Mouse (Mus musculus) spleen, postnatal 14 days (tissue): ENCODE data around the gene Lrrc28.
A peak's percentile ranks its signal among the peaks of the same experiment; 100 is the strongest.

ENCODE experiments used
- DNase-seq, 2 experiments: peaks; one replicate each; pipeline ENCODE4 v3.0.0; 2021 to 2022; ENCODE audit warnings: low spot score in 2 of 2

The Lrrc28 gene

DNA sequence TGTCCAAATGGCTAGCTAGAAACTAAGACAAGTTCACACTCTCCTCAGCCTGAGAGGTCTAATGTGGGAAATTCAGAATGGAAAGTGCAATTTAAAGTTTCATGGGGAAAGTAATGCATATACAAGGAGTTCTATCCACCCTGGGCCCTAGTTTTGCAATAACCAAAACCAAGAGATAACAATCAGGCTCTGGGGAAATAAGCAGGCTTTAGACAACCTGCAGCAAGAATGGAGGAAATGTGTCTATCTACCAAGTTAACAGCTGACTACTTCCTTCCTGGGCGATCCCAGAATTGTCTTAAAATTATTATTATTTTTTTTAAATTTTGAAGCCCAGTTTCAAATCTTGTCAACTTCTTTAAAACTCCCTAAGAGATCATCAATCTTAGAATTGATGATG lies 48.7 kb downstream of the Lrrc28 start:
- no peak for DNase-seq

DNA sequence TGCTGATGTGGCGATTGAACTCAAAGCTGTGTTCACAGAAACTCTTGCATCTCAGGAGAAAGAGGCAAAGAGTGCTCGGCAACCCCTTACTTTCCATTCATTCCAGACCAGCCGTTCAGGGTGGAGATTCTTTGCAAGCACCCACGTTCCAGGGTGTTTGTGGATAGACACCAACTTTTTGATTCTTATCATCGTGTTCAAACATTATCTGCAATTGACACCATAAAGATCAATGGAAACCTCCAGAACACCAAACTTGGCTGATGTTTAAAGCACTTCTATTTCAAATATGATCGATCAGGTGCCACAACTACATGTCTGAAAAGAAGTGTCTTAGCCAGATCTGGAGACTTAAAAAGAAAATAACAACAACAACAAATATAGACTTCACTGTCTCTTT lies 51.2 kb downstream of the Lrrc28 start:
- DNase-seq: no peak

DNA sequence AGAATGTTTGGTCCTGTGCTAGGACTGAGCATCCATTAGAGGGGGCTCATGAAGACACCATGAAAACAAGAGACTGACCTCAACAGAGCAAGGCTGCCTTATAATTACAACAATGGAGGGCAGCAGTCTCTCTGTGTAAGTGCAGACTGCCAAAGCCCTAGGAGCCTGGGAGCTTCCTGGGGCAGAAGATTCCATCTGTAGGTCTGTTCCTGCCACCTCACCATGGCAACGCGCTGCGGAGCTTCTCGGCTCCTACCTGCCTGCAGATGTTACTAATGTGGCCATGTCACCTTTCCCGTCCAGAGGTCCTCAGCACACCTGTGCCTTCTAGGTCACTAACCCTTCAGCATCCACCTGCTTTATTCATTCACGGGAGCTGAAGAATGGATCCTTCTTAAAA lies 52.4 kb downstream of the Lrrc28 start:
- DNase-seq: no peak

DNA sequence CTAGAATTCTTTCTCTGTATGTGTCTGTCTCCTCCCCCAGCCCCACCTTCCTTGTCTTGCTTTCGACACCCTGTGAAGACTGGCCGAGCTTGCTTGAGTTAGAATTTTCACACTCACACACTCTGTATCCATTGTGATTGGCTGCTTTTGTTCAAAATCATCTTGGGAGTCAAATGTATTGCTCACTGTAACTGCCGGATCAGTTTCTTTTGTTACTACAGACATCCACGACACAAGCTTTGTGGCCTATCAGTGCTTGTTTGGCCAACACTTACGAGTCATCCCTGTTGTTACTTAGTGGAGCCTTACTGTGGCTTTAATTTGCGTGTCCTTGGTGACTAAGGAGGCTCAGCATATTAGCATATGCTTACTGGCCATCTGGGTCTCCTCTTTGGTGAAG lies 56.3 kb downstream of the Lrrc28 start:
- DNase-seq: no peak

DNA sequence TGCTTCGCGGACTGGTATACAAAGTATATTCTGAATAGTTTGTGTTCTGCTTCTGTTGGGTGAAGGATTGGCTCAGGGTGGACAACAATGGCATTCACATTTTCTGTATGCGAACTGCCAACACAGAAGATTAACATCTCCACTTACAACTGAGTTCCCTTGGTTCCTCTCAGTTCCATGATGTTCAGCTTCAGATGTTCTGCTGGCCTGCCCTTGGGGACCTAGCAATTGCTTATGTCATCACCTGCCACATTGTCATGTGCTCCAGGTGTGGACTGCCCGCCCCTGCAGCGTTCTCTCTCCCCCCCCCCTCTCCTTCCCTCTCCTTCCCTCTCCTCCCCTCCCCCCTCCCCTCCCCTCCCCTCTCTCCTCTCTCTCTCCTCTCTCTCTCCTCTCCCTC lies 58.6 kb downstream of the Lrrc28 start:
- no peak for DNase-seq

DNA sequence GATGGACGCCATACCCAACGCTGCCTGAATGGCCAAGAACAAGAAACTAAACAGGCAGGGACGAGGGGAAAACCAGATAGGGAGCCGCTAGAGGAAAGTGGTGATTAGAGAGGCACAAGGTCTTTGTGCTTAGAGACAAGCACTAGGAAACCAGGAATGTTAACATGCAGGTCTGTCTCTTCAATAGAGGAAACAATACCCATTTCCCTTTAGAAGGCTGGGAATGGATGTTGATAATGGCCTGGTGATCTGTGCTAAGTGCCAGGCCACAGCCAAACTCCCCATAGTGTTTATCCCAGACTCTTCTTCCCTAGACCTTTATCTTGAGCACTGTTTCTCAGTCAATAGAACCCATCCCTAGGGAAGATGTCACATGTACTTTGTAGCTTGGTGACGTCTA lies 61.2 kb downstream of the Lrrc28 start:
- DNase-seq: no peak

DNA sequence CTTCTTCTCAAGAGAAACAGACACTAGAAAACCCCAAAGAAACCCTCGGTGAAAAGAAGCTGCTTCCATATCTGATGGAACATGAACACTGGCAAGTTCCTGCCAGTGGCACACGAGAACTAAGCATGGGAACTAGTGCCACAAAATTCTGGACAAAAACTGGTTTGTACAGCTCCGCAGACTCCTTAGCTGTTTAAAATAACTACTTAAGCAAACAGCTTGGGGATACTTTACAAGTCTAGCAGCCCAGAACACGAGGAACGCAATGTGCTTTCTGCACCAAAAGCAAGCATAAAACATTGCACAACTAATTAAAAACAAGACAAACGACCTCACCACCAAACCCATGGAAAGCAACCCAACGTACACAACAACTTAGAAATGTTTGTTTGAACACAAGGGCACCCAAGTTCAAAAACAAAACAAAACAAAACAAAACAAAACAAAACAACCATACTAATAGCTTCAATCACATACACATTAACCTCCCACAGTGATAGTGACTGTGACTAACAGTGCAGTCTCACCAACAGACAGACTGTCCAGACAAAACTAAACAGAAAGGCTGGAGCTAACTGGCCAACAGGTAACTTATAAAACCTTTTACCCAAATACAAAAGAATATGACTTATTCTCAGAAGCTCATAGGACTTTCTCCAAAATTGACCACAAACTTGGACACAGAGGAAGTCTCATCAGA lies 66.1 kb downstream of the Lrrc28 start:
- DNase-seq: no peak

DNA sequence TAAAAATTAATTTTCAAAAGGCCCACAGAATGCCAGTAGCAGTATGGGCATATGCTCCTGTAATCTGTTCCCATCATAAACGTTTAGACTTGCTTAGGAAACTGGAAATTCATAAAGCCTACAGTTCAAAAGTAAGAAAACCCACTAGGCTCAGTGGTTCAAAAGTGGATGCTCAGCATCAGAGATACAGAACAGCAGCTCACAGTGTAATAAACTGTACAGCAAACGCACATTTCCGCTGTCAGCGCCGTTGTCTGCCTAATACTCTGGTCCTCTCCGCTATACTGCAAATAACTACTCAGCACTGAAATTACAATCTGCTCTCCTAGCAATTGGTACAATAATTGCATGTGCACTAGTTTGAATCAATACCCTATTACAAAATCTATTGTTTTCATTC lies 67.0 kb downstream of the Lrrc28 start:
- no peak for DNase-seq

DNA sequence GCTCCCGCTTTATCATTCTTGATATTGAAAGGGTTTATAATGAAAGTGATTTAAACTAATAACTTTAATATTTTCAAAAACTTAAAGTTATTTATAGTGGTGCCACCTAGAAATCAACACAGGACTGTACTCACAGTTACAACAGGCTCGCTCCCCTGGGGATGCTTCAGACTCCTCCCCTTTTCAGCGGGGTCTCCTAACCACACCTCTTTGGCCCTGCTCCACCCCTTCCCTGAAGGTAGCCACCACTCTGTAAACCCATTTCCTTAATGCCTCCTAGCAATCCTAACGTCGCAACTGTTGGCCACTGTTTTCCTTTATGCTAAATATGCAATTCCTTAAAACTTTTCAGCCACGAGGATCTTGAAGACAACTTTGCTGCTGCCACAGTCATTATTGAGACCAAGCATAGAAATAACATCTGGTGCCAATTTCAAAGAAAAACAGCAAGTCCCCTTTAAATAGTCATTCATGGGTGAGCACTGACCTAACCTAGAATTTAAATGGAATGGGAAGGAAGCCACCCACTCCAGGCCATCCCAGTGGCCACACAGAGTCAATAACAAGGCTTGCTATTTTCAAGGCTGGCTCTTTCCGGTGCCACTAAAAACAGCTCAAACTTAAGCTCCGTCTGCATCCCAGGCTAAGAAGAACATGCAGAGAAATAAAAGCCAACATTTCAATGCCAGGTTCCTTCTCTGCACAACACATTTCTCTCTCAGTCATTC lies 78.4 kb downstream of the Lrrc28 start:
- DNase-seq: no peak

DNA sequence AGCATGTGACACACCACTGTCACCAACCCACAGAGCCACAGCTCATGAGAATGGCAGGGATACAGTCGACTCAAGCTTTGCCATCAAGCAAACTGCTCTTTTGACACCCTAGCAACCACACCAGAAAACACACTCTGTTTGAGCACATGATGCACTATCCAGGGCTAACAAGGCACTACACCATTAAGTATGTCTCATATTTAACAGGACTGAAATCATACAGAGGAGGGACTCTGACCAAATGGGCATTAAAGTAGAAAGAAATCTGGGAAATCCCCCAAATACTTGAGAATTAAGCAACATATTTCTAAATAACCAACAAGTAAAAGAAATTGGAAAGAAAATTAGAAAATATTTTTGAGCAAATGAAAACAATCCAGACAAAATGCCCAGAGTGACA lies 79.9 kb downstream of the Lrrc28 start:
- no peak for DNase-seq

DNA sequence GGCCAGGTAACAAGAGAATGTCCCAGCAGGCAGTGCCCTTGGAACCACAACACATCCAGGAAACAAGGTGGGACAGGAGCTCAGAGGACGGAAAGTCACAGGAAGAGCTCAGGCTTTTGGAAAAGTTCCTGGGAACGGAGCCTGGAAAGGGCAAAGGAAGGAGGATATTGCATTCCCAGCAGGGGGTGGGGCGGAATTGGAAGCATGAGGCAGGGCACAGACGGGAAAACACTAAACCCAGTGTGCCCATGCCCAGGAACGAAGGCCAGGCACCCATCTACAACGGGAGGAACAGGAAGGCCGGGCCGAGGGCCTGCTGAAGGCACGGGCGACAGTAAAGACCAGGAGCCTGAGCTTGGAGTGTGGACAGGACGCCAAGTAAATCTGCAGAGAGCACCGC lies 82.9 kb downstream of the Lrrc28 start:
- DNase-seq: no peak

DNA sequence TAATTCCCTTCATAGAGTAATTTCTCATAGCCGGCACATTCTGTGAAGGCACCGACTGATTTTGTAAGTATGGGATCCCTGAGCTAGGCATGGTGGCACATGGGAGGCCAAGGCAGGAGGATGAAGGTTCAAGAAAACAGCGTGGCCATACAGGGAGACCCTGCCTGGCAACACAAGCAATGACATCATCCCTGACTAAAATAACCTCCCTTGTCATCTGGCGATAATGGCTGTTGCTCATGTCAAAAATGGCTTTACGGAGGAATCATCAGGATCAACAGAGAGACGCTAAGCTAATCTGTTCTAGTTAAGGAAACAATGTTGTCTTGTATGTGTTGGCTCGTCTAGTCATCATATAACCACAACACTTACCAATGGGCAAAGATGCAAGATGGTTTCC lies 85.6 kb downstream of the Lrrc28 start:
- DNase-seq: no peak

DNA sequence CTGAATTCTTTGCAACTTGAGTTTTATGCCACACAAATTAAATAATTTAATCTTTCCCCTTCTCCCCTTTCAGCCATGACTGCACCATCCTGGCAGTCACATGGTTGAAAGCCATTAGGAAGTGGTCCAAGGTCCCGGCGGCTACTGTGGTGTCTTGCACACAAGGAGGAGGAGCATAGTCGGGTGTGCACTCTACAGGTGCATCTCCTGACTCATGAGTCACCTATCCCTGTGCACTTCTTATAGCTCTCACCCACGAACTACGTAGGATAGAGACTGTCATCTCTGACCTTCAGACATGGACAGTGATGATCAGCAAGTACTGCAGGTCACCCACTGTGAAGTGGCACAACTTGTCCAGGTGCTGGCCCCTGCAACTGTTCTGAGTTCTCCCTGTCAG lies 86.8 kb downstream of the Lrrc28 start:
- no peak for DNase-seq

DNA sequence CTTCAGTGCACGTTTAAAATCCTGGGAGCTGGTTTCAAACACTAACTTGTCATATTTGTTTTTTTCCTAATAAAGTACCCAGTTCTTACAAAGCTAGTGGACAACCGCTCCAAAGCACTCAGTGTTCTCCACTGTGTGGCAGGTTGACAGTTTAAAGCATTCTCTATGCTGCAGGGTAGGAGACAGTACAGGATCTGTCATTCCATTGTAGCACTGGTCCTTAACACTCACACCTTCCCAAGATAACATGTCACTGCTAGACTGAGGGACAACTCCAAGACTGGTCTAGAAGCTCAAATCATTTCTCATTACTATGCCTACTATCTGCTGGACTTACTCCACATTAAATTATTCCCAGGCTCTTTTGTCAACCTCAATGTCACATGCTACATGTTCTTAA lies 90.2 kb downstream of the Lrrc28 start:
- DNase-seq: no peak

DNA sequence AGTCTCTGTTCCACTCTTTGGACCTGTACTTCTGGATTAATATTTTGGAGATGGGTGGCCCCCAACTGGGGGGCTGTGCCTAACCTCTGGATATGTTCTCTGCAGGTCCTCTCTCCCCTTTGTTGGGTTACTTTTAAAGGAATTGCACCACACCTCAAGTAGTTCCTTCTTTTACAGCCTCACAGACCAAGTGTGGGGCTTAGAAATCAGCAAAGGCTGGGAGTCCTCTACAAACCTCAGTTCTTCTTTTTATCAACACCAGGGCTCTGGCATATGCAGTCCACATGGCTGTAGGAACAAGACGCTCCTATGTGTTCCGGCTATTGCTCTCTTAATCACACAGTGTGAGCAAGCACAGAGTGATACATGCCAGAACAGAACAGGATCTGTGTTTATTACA lies 93.8 kb downstream of the Lrrc28 start:
- no peak for DNase-seq

DNA sequence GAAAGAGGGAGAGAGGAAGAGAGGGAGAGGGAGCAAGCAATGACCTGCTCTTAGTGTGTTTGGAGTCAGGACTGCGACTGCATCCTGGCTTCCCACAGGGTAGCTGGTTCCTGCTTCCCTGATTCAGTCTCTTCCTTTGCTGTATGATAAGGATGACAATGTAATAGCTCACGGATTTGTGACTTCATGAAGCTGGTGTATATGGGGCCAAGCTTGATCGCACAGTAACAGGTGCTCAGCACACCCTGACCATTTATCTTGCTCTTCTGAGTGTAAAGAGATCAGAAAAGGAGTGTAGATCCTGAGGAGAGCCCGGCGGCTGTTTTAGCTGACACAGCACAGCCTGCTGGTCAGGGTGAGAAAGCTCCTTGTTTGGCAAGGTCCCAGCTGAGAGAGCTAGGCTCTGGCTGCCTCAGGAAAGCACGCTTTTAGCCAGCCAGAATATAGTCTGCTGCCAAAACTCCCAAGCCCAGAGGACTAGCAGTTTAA lies 96.0 kb downstream of the Lrrc28 start:
- peak in 1 of 2 experiments; percentile 25 for DNase-seq

DNA sequence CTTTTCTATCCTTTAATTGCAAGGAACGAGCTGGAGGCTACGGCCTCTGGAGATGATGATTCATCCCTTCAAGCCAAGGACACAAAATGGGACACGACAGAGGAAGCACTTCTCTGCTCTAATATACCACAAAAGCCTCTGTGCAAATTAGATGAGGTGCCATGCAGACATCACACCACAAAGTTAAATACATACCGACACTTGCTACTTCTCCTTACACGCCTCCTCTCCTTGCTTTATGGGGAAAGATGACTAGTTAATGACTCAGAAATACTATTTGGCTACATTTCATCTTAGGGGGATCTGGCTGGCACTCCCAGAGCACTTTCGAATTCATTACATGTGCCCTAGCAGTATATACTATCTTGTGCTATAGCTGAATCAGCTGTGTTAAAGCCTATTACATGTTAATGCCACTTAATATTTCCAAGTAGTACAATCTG lies 96.4 kb downstream of the Lrrc28 start:
- no peak for DNase-seq

DNA sequence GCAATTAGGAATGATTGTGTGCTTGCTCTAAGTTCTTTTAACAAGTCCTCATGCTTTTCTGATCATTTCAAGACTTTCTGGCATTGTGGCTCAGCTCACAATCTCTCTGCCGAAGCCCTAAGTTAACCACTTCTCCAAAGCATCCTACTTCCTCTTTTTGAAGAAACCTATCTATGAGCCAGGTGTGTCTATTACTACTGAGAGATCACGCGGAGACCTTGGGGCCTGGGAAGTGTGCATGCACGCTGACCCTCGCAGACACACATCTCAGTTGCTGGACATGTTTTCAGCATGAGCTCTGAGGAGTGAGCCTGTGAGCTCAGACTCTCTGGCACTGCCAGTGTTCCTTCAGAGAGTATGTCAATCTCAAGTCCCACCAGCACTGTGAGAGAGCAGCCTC lies 98.8 kb downstream of the Lrrc28 start:
- no peak for DNase-seq

DNA sequence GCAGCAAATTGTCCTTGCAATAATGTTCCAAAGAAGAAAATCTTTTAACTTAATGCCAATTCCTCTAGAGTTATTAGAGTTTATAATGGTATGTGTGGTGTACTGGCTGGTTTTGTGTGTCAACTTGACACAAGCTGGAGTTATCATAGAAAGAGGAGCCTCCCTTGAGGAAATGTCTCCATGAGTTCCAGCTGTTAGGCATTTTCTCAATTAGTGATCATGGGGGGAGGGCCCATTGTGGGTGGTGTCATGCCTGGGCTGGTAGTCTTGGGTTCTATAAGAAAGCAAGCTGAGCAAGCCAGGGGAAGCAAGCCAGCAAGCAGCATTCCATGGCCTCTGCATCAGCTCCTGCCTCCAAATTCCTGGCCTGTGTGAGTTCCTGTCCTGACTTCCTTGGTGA lies 100.5 kb downstream of the Lrrc28 start:
- DNase-seq: no peak

DNA sequence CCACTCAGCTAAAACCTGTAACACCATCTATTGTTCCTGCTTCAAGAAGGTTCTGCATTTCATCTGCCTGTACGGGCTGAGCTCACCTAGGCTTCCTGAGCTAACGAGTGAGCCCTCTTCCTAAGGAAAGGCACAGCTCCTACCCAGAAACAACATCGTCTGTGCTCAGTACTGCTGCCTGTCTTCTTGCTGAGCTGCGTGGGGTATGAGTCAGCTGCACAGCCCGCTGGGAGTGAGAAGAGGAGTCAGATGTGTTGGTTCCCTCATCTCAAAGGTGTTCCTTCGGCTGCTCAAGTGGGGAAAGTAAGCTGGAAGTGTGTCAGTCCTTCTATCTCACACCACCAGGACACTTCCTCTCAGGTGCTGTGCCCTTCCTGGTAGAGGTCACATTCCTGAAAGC lies 101.4 kb downstream of the Lrrc28 start:
- no peak for DNase-seq

DNA sequence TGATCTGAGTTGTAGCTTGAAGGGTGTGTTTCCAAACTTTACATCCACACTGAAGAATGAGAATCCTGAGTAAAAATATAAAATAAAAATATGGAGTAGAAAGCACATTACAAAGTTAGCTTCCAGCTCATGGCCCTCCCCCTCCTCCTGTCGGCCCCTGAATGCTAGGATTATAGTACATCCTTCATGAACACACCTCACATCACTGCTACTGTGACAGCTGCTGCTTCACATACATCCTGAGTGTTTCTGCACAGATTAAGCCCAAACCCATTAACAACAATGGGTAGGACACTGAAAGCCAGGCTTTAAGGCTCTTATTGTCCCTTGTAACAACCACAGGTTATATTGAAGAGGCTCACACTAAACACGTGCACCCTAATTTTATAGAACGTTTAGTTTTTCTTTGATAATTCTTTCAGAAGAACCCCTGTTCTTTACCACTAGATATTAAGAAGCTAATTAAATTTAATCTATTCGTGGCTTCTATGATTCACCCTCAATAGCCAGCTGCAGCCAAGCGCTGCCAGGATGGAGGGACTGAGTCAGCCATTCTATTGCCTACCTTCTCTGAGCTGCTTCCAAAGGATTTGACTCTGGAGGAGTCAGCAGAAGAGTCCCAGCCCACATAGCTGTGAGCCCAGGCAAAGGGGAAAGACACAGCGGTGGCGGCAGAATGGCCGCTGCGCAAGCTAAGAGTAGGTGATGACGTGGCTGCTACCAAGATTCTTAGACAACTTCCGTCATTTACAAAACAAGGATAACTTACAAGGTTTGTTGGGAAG lies 108.3 kb downstream of the Lrrc28 start:
- no peak for DNase-seq

DNA sequence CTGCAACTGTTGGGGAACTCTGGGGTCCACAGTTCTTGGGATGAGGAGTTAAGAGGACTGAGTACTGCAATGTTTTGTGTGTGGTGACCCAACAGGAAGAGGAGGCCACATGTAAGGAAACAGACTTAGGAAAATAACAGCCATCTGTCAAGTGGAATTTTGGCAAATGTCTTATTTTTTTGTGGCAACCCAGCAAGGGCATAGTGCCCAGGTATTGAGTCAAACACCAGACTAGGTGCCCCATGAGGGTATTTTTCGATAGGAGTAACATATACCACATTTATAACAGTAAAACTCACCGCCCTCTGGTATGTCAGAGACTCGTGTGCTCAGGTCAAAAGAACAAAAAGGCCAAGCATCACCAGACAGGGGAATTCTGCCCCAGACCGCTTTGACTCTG lies 109.1 kb downstream of the Lrrc28 start:
- no peak for DNase-seq

DNA sequence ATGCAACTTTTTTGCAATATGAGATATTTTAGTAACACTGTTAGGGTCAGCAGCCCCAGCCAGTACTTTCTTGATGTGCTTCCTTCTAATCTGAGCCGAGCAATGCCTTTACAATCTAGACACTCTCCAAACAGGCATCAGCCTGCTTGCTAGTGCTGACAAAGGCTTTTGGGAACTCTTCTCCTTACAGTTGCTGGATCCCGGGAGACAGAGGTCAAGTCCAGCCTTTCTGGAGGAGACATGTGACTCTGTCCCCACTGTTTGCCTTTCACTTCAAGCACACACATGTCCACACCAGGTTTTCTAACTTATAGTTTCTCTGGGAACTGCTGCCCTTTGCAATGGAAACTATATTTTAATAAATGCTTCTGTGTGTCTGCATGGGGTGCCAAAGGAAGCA lies 114.1 kb downstream of the Lrrc28 start:
- no peak for DNase-seq
